Mouse (Mus musculus) gastrocnemius, postnatal 4 days (tissue): ENCODE data around the gene AU021092. TPM values are rescaled to one million over a fixed set of nuclear protein-coding genes. Genes with fewer than 3 reads are reported as not detected.

Source experiments
- DNase-seq, 2 experiments: peaks; one replicate each; pipeline ENCODE4 v3.0.0; 2021 to 2022; ENCODE audit warnings: low spot score in 2 of 2, mixed read lengths in 2 of 2
- total RNA-seq, 2 experiments: library from RNA; stranded (reverse); gene quantifications; 2 replicates each; pipeline ENCODE4 v1.2.3; 2021

AU021092 gene
- total RNA-seq, 2 experiments from 2014 or later: 8.1 to 8.2 TPM

GRCm38 (mm10) chr16:5216686-5217085 is 5.4 kb downstream of the AU021092 start:
- DNase-seq: no peak

- DNase-seq: no peak
Measured at GRCm38 (mm10) chr16:5214126-5214525, 8.0 kb downstream of the AU021092 start.

GRCm38 (mm10) chr16:5212150-5212549 is 9.9 kb downstream of the AU021092 start:
- no peak for DNase-seq

GRCm38 (mm10) chr16:5210365-5210764 is 11.7 kb downstream of the AU021092 start:
- no peak for DNase-seq

GRCm38 (mm10) chr16:5206051-5206450 is 16.0 kb downstream of the AU021092 start:
- DNase-seq: no peak

- DNase-seq: no peak
Measured at GRCm38 (mm10) chr16:5205431-5205970, 16.6 kb downstream of the AU021092 start.

- DNase-seq: peak; percentile 75 to 82
Measured at GRCm38 (mm10) chr16:5203668-5204433, 18.2 kb downstream of the AU021092 start, which contains the start of gene Nagpa. Gene Nagpa (minus strand): TSS chr16:5204012.

GRCm38 (mm10) chr16:5203200-5203599 is 18.9 kb downstream of the AU021092 start:
- DNase-seq: no peak

- peak in 1 of 2 experiments; percentile 47 for DNase-seq
Measured at GRCm38 (mm10) chr16:5202681-5203080, 19.4 kb downstream of the AU021092 start.

GRCm38 (mm10) chr16:5195080-5195479 is 27.0 kb downstream of the AU021092 start:
- peak in 1 of 2 experiments; percentile 50 for DNase-seq

- DNase-seq: no peak
Measured at GRCm38 (mm10) chr16:5186234-5186633, 35.9 kb downstream of the AU021092 start.

GRCm38 (mm10) chr16:5185691-5186090 is 36.4 kb downstream of the AU021092 start:
- no peak for DNase-seq

GRCm38 (mm10) chr16:5184956-5185355 is 37.1 kb downstream of the AU021092 start:
- DNase-seq: no peak

- no peak for DNase-seq
Measured at GRCm38 (mm10) chr16:5184101-5184500, 38.0 kb downstream of the AU021092 start.

GRCm38 (mm10) chr16:5183310-5183975 is 38.7 kb downstream of the AU021092 start:
- DNase-seq: no peak

- no peak for DNase-seq
Measured at GRCm38 (mm10) chr16:5172636-5173035, 49.5 kb downstream of the AU021092 start.

GRCm38 (mm10) chr16:5168829-5169228 is 53.3 kb downstream of the AU021092 start:
- no peak for DNase-seq

GRCm38 (mm10) chr16:5168038-5168437 is 54.1 kb downstream of the AU021092 start:
- no peak for DNase-seq

- DNase-seq: no peak
Measured at GRCm38 (mm10) chr16:5164327-5164726, 57.8 kb downstream of the AU021092 start.
